Mouse (Mus musculus) liver, adult 2 months (tissue): ENCODE results near the gene Caly. TPM values are rescaled to one million over a fixed set of nuclear protein-coding genes. Genes with fewer than 3 reads are reported as not detected.
A peak's percentile ranks its signal among the peaks of the same experiment; 100 is the strongest.

Experiments used
- DNase-seq: peaks from one replicate; pipeline ENCODE4 v3.0.0-alpha.2; 2011; ENCODE audit warnings: low read depth, low spot score; ENCODE audit errors: extremely low read depth
- H3K27ac ChIP-seq: fragments of 200-500 bp; replicated peaks from 2 replicates; pipeline ENCODE4 v1.5.1; 2012; ENCODE audit warnings: low read depth, mild to moderate bottlenecking, control low read depth, inconsistent platforms, low read length; ENCODE audit not compliant: insufficient read depth
- H3K27me3 ChIP-seq: fragments of 200-500 bp; 2 replicates; pipeline ENCODE4 v1.6.1; 2012; ENCODE audit warnings: mild to moderate bottlenecking, moderate library complexity, low read length, inconsistent platforms; ENCODE audit not compliant: control insufficient read depth, insufficient read depth
- H3K36me3 ChIP-seq: fragments of 200-500 bp; 2 replicates; pipeline ENCODE4 v1.6.1; 2012; ENCODE audit warnings: low read length, inconsistent platforms; ENCODE audit not compliant: control insufficient read depth, insufficient read depth
- H3K4me1 ChIP-seq: fragments of 200-500 bp; 2 replicates; pipeline ENCODE4 v1.6.1; 2011; ENCODE audit warnings: low read length; ENCODE audit not compliant: control insufficient read depth, insufficient read depth
- H3K4me3 ChIP-seq: fragments of 200-500 bp; 2 replicates; pipeline ENCODE4 v1.5.1; 2011; ENCODE audit warnings: low read depth, mild to moderate bottlenecking, control low read depth, low read length, moderate library complexity; ENCODE audit not compliant: insufficient read depth
- H3K79me2 ChIP-seq: fragments of 200-500 bp; 2 replicates; pipeline ENCODE4 v1.6.1; 2012; ENCODE audit warnings: inconsistent platforms, mild to moderate bottlenecking, low read length, moderate library complexity; ENCODE audit not compliant: control insufficient read depth, insufficient read depth
- H3K9ac ChIP-seq: fragments of 200-500 bp; 2 replicates; pipeline ENCODE4 v1.6.1; 2012; ENCODE audit warnings: low read depth, mild to moderate bottlenecking, control low read depth, inconsistent platforms, low read length
- CTCF ChIP-seq: fragments of 200-500 bp; IDR thresholded peaks from 2 replicates; pipeline ENCODE4 v1.5.1; 2011; ENCODE audit warnings: low read depth, low read length, control low read depth
- POLR2A ChIP-seq: fragments of 200-500 bp; IDR thresholded peaks from 2 replicates; pipeline ENCODE4 v1.6.1; 2011; ENCODE audit warnings: low read length, control low read depth; ENCODE audit not compliant: insufficient read depth; ENCODE audit errors: extremely low read depth
- WGBS: fragments of 180-500 bp; shearing (Covaris S2); methylation state at CpG from one replicate; pipeline ENCODE4 v1.1.7; 2018; 5-methylcytosine and 5-hydroxymethylcytosine counted together
- polyA plus RNA-seq: library from polyadenylated mRNA; depleted of rRNA; stranded (reverse); fragments of >200 nt; gene quantifications from 2 replicates; pipeline ENCODE4 v1.2.3, GENCODE M21; 2012
- total RNA-seq: library from RNA; depleted of rRNA; stranded (reverse); fragments of >200 nt; gene quantifications from 2 replicates; pipeline ENCODE4 v1.2.3, GENCODE M21; 2014

Gene Caly
- total and polyA plus RNA-seq, 2 experiments, result 0.07 TPM; not detected in 1

- Histone ChIP-seq H3K36me3 (no peaks in the 10 kb centered on the region), H3K4me1 (no peaks in the 10 kb centered on the region), H3K27ac (no peak overlapping the region), H3K9ac (0 out of 2 replicates have a peak overlapping the region, but pooled peaks have one; percentile 6), H3K4me3 (peak overlapping the region; percentile 9; the same call in 1 of the 2 replicates), H3K27me3 (peaks cover 6% of the 10 kb centered on the region; the same call in 1 of the 2 replicates), H3K79me2 (no peaks in the 10 kb centered on the region)
- 6% methylated on average over 53 of the region's 53 CpGs for WGBS
- TF ChIP-seq POLR2A (no peak), CTCF (no peak)
- no peak for DNase-seq
Measured at GRCm38 (mm10) chr7:140057413-140058407, 24.6 kb downstream of the Caly start.

DNA sequence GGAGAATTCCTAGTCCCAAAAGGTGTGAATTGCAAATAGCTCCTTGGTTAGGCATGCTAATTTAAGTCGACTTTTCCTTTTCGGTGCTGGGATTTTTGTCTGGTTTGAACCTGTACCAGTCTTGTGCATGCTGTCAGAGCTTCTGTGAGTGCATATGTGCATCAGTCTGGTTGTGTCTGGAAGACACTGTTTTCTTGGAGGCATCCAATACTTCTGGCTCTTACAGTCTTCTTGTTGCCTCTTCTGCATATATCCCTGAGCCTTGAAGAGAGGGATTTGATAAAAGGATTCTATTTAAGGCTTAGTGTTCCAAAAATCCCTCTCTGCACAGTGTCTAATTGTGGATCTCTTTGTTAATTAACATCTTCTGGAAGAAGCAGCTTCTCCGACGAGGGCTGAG lies 28.2 kb downstream of the Caly start:
- peaks cover 7% of the 10 kb centered on the region; the same call in 1 of the 2 replicates for H3K27me3 ChIP-seq
- H3K79me2 ChIP-seq, result no peaks in the 10 kb centered on the region
- no peak for DNase-seq
- no peak overlapping the region for H3K9ac ChIP-seq
- peaks cover 5% of the 10 kb centered on the region for H3K4me1 ChIP-seq
- H3K27ac ChIP-seq, result no peak overlapping the region
- TF ChIP-seq POLR2A (no peak), CTCF (no peak)
- H3K4me3 ChIP-seq, result no peak overlapping the region
- 81% methylated on average over 4 of the region's 4 CpGs for whole genome bisulfite sequencing
- no peaks in the 10 kb centered on the region for H3K36me3 ChIP-seq

DNA sequence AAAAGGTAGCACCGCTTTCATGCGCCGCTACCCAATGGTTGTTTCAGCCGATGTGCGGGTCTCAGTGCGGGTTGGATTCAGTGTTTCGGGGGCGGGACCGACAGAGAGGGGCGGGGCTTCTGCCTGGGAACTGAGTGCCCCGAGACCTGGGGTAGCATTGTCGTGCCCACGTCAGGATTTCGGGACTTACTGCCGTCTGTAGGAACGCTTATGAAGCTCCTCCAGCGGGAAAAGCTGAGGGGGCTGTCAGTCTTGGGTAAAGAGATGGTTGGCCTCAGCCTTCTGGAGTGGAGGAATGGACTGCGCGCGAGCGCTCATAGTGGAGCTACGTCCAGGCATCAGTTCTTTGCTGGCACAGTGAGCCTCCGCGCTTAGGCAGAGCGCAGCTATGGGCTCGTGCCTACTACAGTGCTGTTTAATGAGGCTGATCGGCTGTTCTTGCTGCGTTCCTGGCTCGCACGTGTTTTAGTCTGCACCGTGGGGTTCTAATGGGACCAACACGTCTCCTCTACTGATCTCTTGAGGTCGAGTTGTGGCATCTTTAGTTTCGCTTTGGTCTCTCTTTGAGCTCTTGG lies 33.1 kb downstream of the Caly start:
- Histone ChIP-seq H3K79me2 (no peaks in the 10 kb centered on the region), H3K27me3 (peaks cover 24% of the 10 kb centered on the region), H3K9ac (no peak overlapping the region), H3K4me1 (peaks cover 14% of the 10 kb centered on the region), H3K4me3 (peak overlapping the region; percentile 22; the same call in 1 of the 2 replicates), H3K27ac (no peak overlapping the region), H3K36me3 (no peaks in the 10 kb centered on the region)
- TF ChIP-seq POLR2A (no peak), CTCF (no peak)
- peak; percentile 24 for DNase-seq
- whole genome bisulfite sequencing, result under 1% methylated on average over 34 of the region's 34 CpGs

DNA sequence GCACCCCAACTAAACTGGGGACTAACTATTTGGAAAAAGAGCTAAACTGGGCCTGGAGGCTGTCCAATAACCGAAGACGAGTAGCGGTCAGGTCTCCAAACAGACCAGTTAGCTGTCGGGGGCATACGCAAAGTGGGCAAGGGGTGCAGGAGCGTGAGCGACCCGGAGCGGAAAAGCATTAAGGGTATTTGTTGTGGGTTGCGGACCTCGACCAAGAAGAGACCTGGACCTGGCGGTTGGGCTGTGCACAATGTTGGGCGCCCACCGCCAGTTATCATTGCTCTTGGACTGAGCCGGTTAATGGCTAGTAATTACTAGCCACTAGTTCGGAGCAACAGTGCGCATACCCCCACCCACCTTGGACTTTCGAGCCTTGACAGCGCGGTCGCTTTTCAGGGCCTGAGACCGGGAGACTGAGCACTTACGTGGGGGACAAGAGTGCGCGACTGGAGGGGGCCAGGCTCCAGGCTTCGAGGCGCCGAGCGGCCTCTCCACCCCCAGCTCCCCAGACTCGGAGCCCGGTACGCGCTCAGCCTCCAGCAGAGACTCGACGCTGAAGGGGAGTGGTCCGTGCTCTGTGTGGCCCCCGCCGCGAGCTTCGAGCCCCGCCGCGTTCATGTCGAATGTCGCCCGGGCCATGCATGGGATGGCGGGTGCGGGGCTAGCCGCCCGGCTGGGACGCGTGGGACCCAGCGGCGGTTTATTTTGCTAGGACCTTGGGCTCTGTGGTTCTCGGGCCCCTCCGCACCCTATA lies 33.8 kb downstream of the Caly start, which contains the start of gene Msx3:
Gene Msx3 (minus strand): TSS at position 729 of the 754 bp plus-strand sequence.
- 3% methylated on average over 56 of the region's 56 CpGs for WGBS
- peaks cover 24% of the 10 kb centered on the region for H3K27me3 ChIP-seq
- TF ChIP-seq CTCF (no peak), POLR2A (no peak)

GRCm38 (mm10) chr7:140047811-140048311 lies 34.5 kb downstream of the Caly start:
- 2% methylated on average over 33 of the region's 33 CpGs for WGBS
- H3K27ac ChIP-seq, result no peak overlapping the region

More for the DNA sequence above, 33.8 kb downstream of the Caly start, which contains the start of gene Msx3:
- Histone ChIP-seq H3K27ac (no peak within 1 kb of the TSS), H3K79me2 (no peaks in the 10 kb centered on the region), H3K4me3 (peak within 1 kb of the TSS; percentile 25; the same call in 1 of the 2 replicates), H3K4me1 (peaks cover 14% of the 10 kb centered on the region), H3K9ac (no peak within 1 kb of the TSS), H3K36me3 (no peaks in the 10 kb centered on the region)
- DNase-seq, result no peak

More at GRCm38 (mm10) chr7:140047811-140048311, 34.5 kb downstream of the Caly start:
- peak overlapping the region; percentile 25; the same call in 1 of the 2 replicates for H3K4me3 ChIP-seq
- TF ChIP-seq POLR2A (no peak), CTCF (no peak)
- DNase-seq, result no peak
- H3K36me3 ChIP-seq, result no peaks in the 10 kb centered on the region
- H3K27me3 ChIP-seq, result peaks cover 24% of the 10 kb centered on the region
- no peak overlapping the region for H3K9ac ChIP-seq
- no peaks in the 10 kb centered on the region for H3K79me2 ChIP-seq
- peaks cover 14% of the 10 kb centered on the region for H3K4me1 ChIP-seq
